Mouse (Mus musculus) stomach, postnatal 0 days (tissue): ENCODE measurements around the gene Tmem110.

Experiments
- CTCF ChIP-seq: IDR thresholded peaks from 2 replicates; pipeline ENCODE4 v1.5.1; 2016; ENCODE audit warnings: antibody characterized with exemption, low read depth, mild to moderate bottlenecking, moderate library complexity
- EP300 ChIP-seq: optimal IDR thresholded peaks from 2 replicates; pipeline ENCODE3; 2016; ENCODE audit warnings: antibody characterized with exemption

DNA sequence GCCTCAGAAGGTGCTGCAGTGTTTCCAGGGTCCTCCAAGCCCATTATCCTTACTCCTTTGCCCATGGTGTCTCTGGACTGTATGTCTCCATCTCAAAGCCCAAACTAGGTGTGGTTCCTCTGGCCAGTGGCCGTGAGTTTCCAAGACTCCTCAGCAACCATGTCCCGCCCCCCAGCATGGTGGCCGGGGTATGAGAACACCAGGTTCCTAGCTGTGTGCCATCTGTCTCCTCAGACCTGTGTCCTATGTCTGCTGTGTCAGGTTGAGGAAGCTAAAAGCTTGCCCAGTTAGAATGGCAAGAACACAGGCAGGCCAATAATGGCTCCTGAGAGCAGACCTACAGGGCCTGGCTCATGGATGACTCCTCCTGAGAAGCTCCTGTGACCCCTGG is 56.3 kb downstream of the Tmem110 start:
- TF ChIP-seq CTCF (no peak), EP300 (no peak)
